23 mouse cellular contexts compared by ENCODE assay signal in genomic region chr3:68973574-68973973, GRCm38 (mm10). TPM values are rescaled to one million over a fixed set of nuclear protein-coding genes. Genes with fewer than 3 reads are reported as not detected.
A peak's percentile ranks its signal among the peaks of the same experiment; 100 is the strongest.
DNase-seq lines count a peak whose midpoint lies in the region; ATAC-seq lines count a peak whose summit lies in the region.
"Had no signal": no experiment of that assay in that cellular context is flagged by ENCODE, and none has a peak within 500 bp of the region (broad histone marks: within the 10 kb centered on the region; RNA-seq: fewer than 3 reads in every experiment).

No protein-coding gene starts in this region.

- ATAC-seq in lung, embryonic 16.5 days (ENCODE audit: low read depth): 0 out of 2 replicates have a peak, but pooled peaks have one; percentile 29
- ATAC-seq: forebrain, embryonic 13.5 days; forebrain, postnatal 0 days; hindbrain, embryonic 16.5 days had no signal

- WGBS in lung, embryonic 16.5 days: 32% methylated on average over 1 of the region's 1 CpGs

- H3K9ac ChIP-seq in lung, embryonic 16.5 days (ENCODE audit: low read length): no peak overlapping the region
- H3K9ac ChIP-seq: embryonic facial prominence, embryonic 13.5 days; forebrain, embryonic 13.5 days; forebrain, postnatal 0 days; heart, embryonic 13.5 days; hindbrain, embryonic 12.5 days had no signal

- H3K4me1 ChIP-seq in lung, embryonic 16.5 days (replicated peaks; ENCODE audit: control insufficient read depth, insufficient read depth, low read length): 0 out of 2 replicates have a peak, but pooled peaks cover 3% of the 10 kb centered on the region
- H3K4me1 ChIP-seq: forebrain, embryonic 13.5 days; hindbrain, embryonic 12.5 days had no signal

- no peak overlapping the region for H3K4me3 ChIP-seq in lung, embryonic 16.5 days (ENCODE audit: low read length)
- H3K4me3 ChIP-seq: embryonic facial prominence, embryonic 13.5 days; forebrain, embryonic 13.5 days; gastrocnemius, adult 2 months; heart, embryonic 13.5 days; hindbrain, embryonic 12.5 days had no signal

- H3K27me3 ChIP-seq in lung, embryonic 16.5 days (ENCODE audit: control insufficient read depth, insufficient read depth, low read depth, low read length): no peaks in the 10 kb centered on the region
- H3K27me3 ChIP-seq: embryonic facial prominence, embryonic 13.5 days; forebrain, embryonic 13.5 days; heart, embryonic 13.5 days; hindbrain, embryonic 12.5 days had no signal

- no peak overlapping the region for H3K27ac ChIP-seq in lung, embryonic 16.5 days (ENCODE audit: low read length)
- H3K27ac ChIP-seq: embryonic facial prominence, embryonic 13.5 days; forebrain, embryonic 13.5 days; gastrocnemius, adult 2 months; heart, embryonic 13.5 days; hindbrain, embryonic 12.5 days had no signal

- H3K9me3 ChIP-seq in lung, embryonic 16.5 days (ENCODE audit: control insufficient read depth, low read length): no peaks in the 10 kb centered on the region
- H3K9me3 ChIP-seq: embryonic facial prominence, embryonic 13.5 days; forebrain, embryonic 13.5 days; G1E; heart, embryonic 13.5 days; hindbrain, embryonic 12.5 days had no signal

- no peaks in the 10 kb centered on the region for H3K36me3 ChIP-seq in lung, embryonic 16.5 days (ENCODE audit: control insufficient read depth, insufficient read depth, low read length)

- no peak overlapping the region for H3K4me2 ChIP-seq in lung, embryonic 16.5 days (ENCODE audit: low read depth, low read length)
- H3K4me2 ChIP-seq: embryonic facial prominence, embryonic 13.5 days; forebrain, embryonic 13.5 days; heart, embryonic 13.5 days; hindbrain, embryonic 12.5 days had no signal

- DNase-seq in lung, postnatal 10 days: no peak
- DNase-seq in thymus, postnatal 14 days: peak; percentile 55
- no peak for DNase-seq in thymus, postnatal 0 days (ENCODE audit: low spot score)
- DNase-seq in T-cell, adult 2 months (ENCODE audit: low spot score): peak; percentile 42
- peak; percentile 52 for DNase-seq in naive thymus-derived CD4-positive, alpha-beta T cell, adult 2 months (ENCODE audit: low read depth)
- DNase-seq in layer of hippocampus, postnatal 36 days: no peak
- DNase-seq: adrenal gland, adult 2 months; adrenal gland, postnatal 25 days; cerebellum, adult 18-20 months; cerebellum, adult 9-11 months; cerebellum, postnatal 36 days; forebrain, postnatal 0 days; gastrocnemius, adult 2 months; gastrocnemius, postnatal 25 days; heart, postnatal 10 days; heart, postnatal 4 days had no signal

RNA-seq across cellular contexts. Expression of gene Ift80, which starts 30.8 kb away (rescaled TPM):
- 20.7 and 21.0 TPM in 2 replicates for polyA plus RNA-seq in lung, embryonic 16.5 days (2015; fragmentation: Nextera tagmentation; extraction: Ambion mirVana)
- polyA plus RNA-seq in thymus, postnatal 0 days (2015; fragmentation: Nextera tagmentation; extraction: Ambion mirVana): 20.4 and 21.8 TPM in 2 replicates
- 10 to 100 TPM; 26.0 to 28.4 TPM for total RNA-seq in layer of hippocampus, postnatal 36 days (2021)

RNA-seq across cellular contexts. Expression of gene Smc4, which starts 31.0 kb away (rescaled TPM):
- polyA plus RNA-seq in lung, embryonic 16.5 days (2015; fragmentation: Nextera tagmentation; extraction: Ambion mirVana): 196 and 214 TPM in 2 replicates
- 332 and 397 TPM in 2 replicates for polyA plus RNA-seq in thymus, postnatal 0 days (2015; fragmentation: Nextera tagmentation; extraction: Ambion mirVana)
- 1 to 10 TPM; 6.9 to 7.5 TPM for total RNA-seq in layer of hippocampus, postnatal 36 days (2021)

Comparison
In these comparisons a context has a peak if more than half of its experiments do, and no peak if none do; other contexts are left out.
1. DNase-seq: peak in thymus, postnatal 14 days (single experiment), T-cell, adult 2 months (single experiment) and naive thymus-derived CD4-positive, alpha-beta T cell, adult 2 months (single experiment); none in lung, postnatal 10 days (single experiment), thymus, postnatal 0 days (single experiment) and layer of hippocampus, postnatal 36 days (0 of 2).